Mouse (Mus musculus) gastrocnemius, postnatal 25 days (tissue): ENCODE data around the gene Phldb3. TPM values are rescaled to one million over a fixed set of nuclear protein-coding genes. Genes with fewer than 3 reads are reported as not detected.

Experiments
- total RNA-seq, 2 experiments: library from RNA; stranded (reverse); gene quantifications; 1 replicate in 1 of 2; 2 replicates in 1 of 2; pipeline ENCODE4 v1.2.3; 2021

Phldb3 gene
- total RNA-seq, 2 experiments from 2014 or later, result 0.59 to 0.70 TPM

Other genes with a start within 250 kb of the Phldb3 start
- under 1 TPM; 0.13 to 0.70 TPM for gene Kcnn4, start 240.5 kb upstream of the Phldb3 start, total RNA-seq
- gene Smg9, start 211.1 kb upstream of the Phldb3 start, total RNA-seq, result 10 to 100 TPM in 1 of 2 experiments, 1 to 10 TPM in 1; 8.2 to 11.0 TPM
- gene Irgc1, start 158.5 kb upstream of the Phldb3 start, total RNA-seq, result not detected
- under 1 TPM in 1 of 2 experiments, not detected in 1; 0.75 TPM for gene Plaur, start 148.3 kb upstream of the Phldb3 start, total RNA-seq
- gene Cadm4, start 128.7 kb upstream of the Phldb3 start, total RNA-seq, result 1 to 10 TPM; 4.4 to 4.5 TPM
- 1 to 10 TPM; 4.0 TPM for gene Zfp428, start 103.8 kb upstream of the Phldb3 start, total RNA-seq
- not detected for gene AC161166.1, start 98.3 kb upstream of the Phldb3 start, total RNA-seq
- gene Irgq, start 80.1 kb upstream of the Phldb3 start, total RNA-seq, result 10 to 100 TPM; 12.3 to 13.0 TPM
- gene Pinlyp, start 64.6 kb upstream of the Phldb3 start, total RNA-seq, result not detected
- gene Xrcc1, start 64.5 kb upstream of the Phldb3 start, total RNA-seq, result 10 to 100 TPM; 15.8 to 17.5 TPM
- gene Ethe1, start 23.2 kb upstream of the Phldb3 start, total RNA-seq, result 10 to 100 TPM; 21.6 to 25.9 TPM
- gene Zfp575, start 23.1 kb upstream of the Phldb3 start, total RNA-seq, result under 1 TPM in 1 of 2 experiments, not detected in 1; 0.13 TPM
- gene Lypd3, start 25.8 kb downstream of the Phldb3 start, total RNA-seq, result not detected
- not detected for gene Tex101, start 65.9 kb downstream of the Phldb3 start, total RNA-seq
- not detected for gene BC049730, start 98.5 kb downstream of the Phldb3 start, total RNA-seq
- not detected for gene Gm4763, start 116.1 kb downstream of the Phldb3 start, total RNA-seq
- not detected for gene Cd177, start 149.5 kb downstream of the Phldb3 start, total RNA-seq
- gene Ceacam10, start 166.4 kb downstream of the Phldb3 start, total RNA-seq, result not detected